Mouse (Mus musculus) brain, adult 10 weeks (tissue): ENCODE results near the gene Bco1. TPM values are rescaled to one million over a fixed set of nuclear protein-coding genes. Genes with fewer than 3 reads are reported as not detected.

ENCODE experiments used
- polyA plus RNA-seq: library from polyadenylated mRNA; stranded (reverse); fragments of 350-450 nt; fragmentation: Illumina TruSeq; extraction: RNeasy Lipid Tissue Mini Kit (QIAGEN cat#74804); gene quantifications from one replicate; pipeline ENCODE4 v1.2.3, GENCODE M21; 2015; ENCODE audit warnings: low read depth, low replicate concordance

The Bco1 gene
- polyA plus RNA-seq, result 0.22 TPM

GRCm38 (mm10) chr8:117095647-117096046 lies at the start of gene Bco1:
TSS of gene Bco1 (plus strand) at chr8:117095854.

GRCm38 (mm10) chr8:117082399-117082872 lies 13.2 kb upstream of the Bco1 start, which contains the start of gene Pkd1l2:
TSS of gene Pkd1l2 (minus strand) at chr8:117082449.

GRCm38 (mm10) chr8:117158135-117158761 lies 62.6 kb downstream of the Bco1 start, which contains the start of gene Gan:
TSS of gene Gan (plus strand) at chr8:117158135.

Other genes starting within 250 kb of the Bco1 start
- gene Cmc2, start 174.4 kb upstream of the Bco1 start, polyA plus RNA-seq, result 26.0 TPM
- gene Cenpn, start 174.1 kb upstream of the Bco1 start, polyA plus RNA-seq, result 2.1 TPM
- 40.8 TPM for gene Atmin, start 152.5 kb upstream of the Bco1 start, polyA plus RNA-seq
- 6.1 TPM for gene 1700030J22Rik, start 116.9 kb upstream of the Bco1 start, polyA plus RNA-seq
- gene Gcsh, start 102.3 kb upstream of the Bco1 start, polyA plus RNA-seq, result 88.5 TPM
- 0.09 TPM for gene Pkd1l2, start 13.4 kb upstream of the Bco1 start, polyA plus RNA-seq
- gene Gan, start 62.3 kb downstream of the Bco1 start, polyA plus RNA-seq, result 4.3 TPM
- gene Cmip, start 161.2 kb downstream of the Bco1 start, polyA plus RNA-seq, result 118 TPM